Mouse (Mus musculus): ENCODE results near the gene Helz. TPM values are rescaled to one million over a fixed set of nuclear protein-coding genes. Genes with fewer than 3 reads are reported as not detected.

Gene Helz
- polyA plus RNA-seq, 1 experiment from 2014 or later, result 12.8 TPM

- ATAC-seq (no peak), DNase-seq (ENCODE audit: low spot score) (no peak)
- Histone ChIP-seq H3K4me1 (ENCODE audit: control insufficient read depth, insufficient read depth, low read length) (no peaks in the 10 kb centered on the region), H3K36me3 (ENCODE audit: control insufficient read depth, insufficient read depth, low read length) (peaks cover 42% of the 10 kb centered on the region), H3K27ac (ENCODE audit: low read depth, low read length) (no peak overlapping the region), H3K9me3 (replicated peaks; ENCODE audit: control insufficient read depth, low read length) (no peaks in the 10 kb centered on the region), H3K9ac (ENCODE audit: low read length) (no peak overlapping the region), H3K4me3 (ENCODE audit: low read depth, low read length) (no peak overlapping the region), H3K4me2 (ENCODE audit: low read length) (no peak overlapping the region), H3K27me3 (replicated peaks; ENCODE audit: control insufficient read depth, insufficient read depth, low read length) (no peaks in the 10 kb centered on the region)
- WGBS, result 97% methylated on average over 3 of the region's 3 CpGs
Measured at GRCm38 (mm10) chr11:107624661-107625060, 76.9 kb downstream of the Helz start.

GRCm38 (mm10) chr11:107625746-107626145, 78.0 kb downstream of the Helz start:
- Histone ChIP-seq H3K9ac (ENCODE audit: low read length) (no peak overlapping the region), H3K27ac (ENCODE audit: low read depth, low read length) (no peak overlapping the region), H3K4me2 (ENCODE audit: low read length) (no peak overlapping the region), H3K4me1 (ENCODE audit: control insufficient read depth, insufficient read depth, low read length) (no peaks in the 10 kb centered on the region), H3K9me3 (replicated peaks; ENCODE audit: control insufficient read depth, low read length) (no peaks in the 10 kb centered on the region), H3K36me3 (ENCODE audit: control insufficient read depth, insufficient read depth, low read length) (peaks cover 31% of the 10 kb centered on the region), H3K27me3 (replicated peaks; ENCODE audit: control insufficient read depth, insufficient read depth, low read length) (no peaks in the 10 kb centered on the region), H3K4me3 (ENCODE audit: low read depth, low read length) (no peak overlapping the region)
- DNase-seq (ENCODE audit: low spot score), result no peak
- no peak for ATAC-seq
- 85% methylated on average over 11 of the region's 11 CpGs for WGBS

- 34% methylated on average over 4 of the region's 4 CpGs for WGBS
- H3K9me3 ChIP-seq (replicated peaks; ENCODE audit: control insufficient read depth, low read length), result no peaks in the 10 kb centered on the region
- H3K4me2 ChIP-seq (ENCODE audit: low read length), result no peak overlapping the region
- H3K36me3 ChIP-seq (ENCODE audit: control insufficient read depth, insufficient read depth, low read length), result peaks cover 39% of the 10 kb centered on the region
- H3K4me3 ChIP-seq (ENCODE audit: low read depth, low read length), result no peak overlapping the region
- ATAC-seq, result peak; percentile 73
- peak; percentile 81 for DNase-seq (ENCODE audit: low spot score)
- H3K27me3 ChIP-seq (replicated peaks; ENCODE audit: control insufficient read depth, insufficient read depth, low read length), result no peaks in the 10 kb centered on the region
- H3K9ac ChIP-seq (ENCODE audit: low read length), result no peak overlapping the region
- H3K4me1 ChIP-seq (ENCODE audit: control insufficient read depth, insufficient read depth, low read length), result no peaks in the 10 kb centered on the region
- H3K27ac ChIP-seq (ENCODE audit: low read depth, low read length), result no peak overlapping the region
Measured at GRCm38 (mm10) chr11:107629504-107629903, 81.8 kb downstream of the Helz start.

- ATAC-seq, result no peak
- H3K27me3 ChIP-seq (replicated peaks; ENCODE audit: control insufficient read depth, insufficient read depth, low read length), result no peaks in the 10 kb centered on the region
Measured at GRCm38 (mm10) chr11:107629951-107630350, 82.2 kb downstream of the Helz start.

GRCm38 (mm10) chr11:107631124-107631523, 83.4 kb downstream of the Helz start:
- no peak for ATAC-seq
- WGBS, result 91% methylated on average over 7 of the region's 7 CpGs
- Histone ChIP-seq H3K27me3 (replicated peaks; ENCODE audit: control insufficient read depth, insufficient read depth, low read length) (no peaks in the 10 kb centered on the region), H3K36me3 (ENCODE audit: control insufficient read depth, insufficient read depth, low read length) (peaks cover 53% of the 10 kb centered on the region), H3K4me1 (ENCODE audit: control insufficient read depth, insufficient read depth, low read length) (no peaks in the 10 kb centered on the region), H3K9me3 (replicated peaks; ENCODE audit: control insufficient read depth, low read length) (no peaks in the 10 kb centered on the region), H3K27ac (ENCODE audit: low read depth, low read length) (no peak overlapping the region), H3K4me3 (ENCODE audit: low read depth, low read length) (no peak overlapping the region), H3K4me2 (ENCODE audit: low read length) (no peak overlapping the region), H3K9ac (ENCODE audit: low read length) (no peak overlapping the region)
- no peak for DNase-seq (ENCODE audit: low spot score)

More at GRCm38 (mm10) chr11:107629951-107630350, 82.2 kb downstream of the Helz start:
- Histone ChIP-seq H3K27ac (ENCODE audit: low read depth, low read length) (no peak overlapping the region), H3K36me3 (ENCODE audit: control insufficient read depth, insufficient read depth, low read length) (peaks cover 43% of the 10 kb centered on the region), H3K9ac (ENCODE audit: low read length) (no peak overlapping the region), H3K9me3 (replicated peaks; ENCODE audit: control insufficient read depth, low read length) (no peaks in the 10 kb centered on the region), H3K4me1 (ENCODE audit: control insufficient read depth, insufficient read depth, low read length) (no peaks in the 10 kb centered on the region), H3K4me3 (ENCODE audit: low read depth, low read length) (no peak overlapping the region), H3K4me2 (ENCODE audit: low read length) (no peak overlapping the region)
- WGBS, result 85% methylated on average over 8 of the region's 8 CpGs
- peak; percentile 11 for DNase-seq (ENCODE audit: low spot score)

- Histone ChIP-seq H3K4me3 (ENCODE audit: low read depth, low read length) (no peak overlapping the region), H3K4me1 (ENCODE audit: control insufficient read depth, insufficient read depth, low read length) (no peaks in the 10 kb centered on the region), H3K27me3 (replicated peaks; ENCODE audit: control insufficient read depth, insufficient read depth, low read length) (no peaks in the 10 kb centered on the region), H3K36me3 (ENCODE audit: control insufficient read depth, insufficient read depth, low read length) (peaks cover 66% of the 10 kb centered on the region), H3K4me2 (ENCODE audit: low read length) (no peak overlapping the region), H3K9me3 (replicated peaks; ENCODE audit: control insufficient read depth, low read length) (no peaks in the 10 kb centered on the region), H3K27ac (ENCODE audit: low read depth, low read length) (no peak overlapping the region), H3K9ac (ENCODE audit: low read length) (no peak overlapping the region)
- WGBS, result 88% methylated on average over 5 of the region's 5 CpGs
- ATAC-seq (no peak), DNase-seq (ENCODE audit: low spot score) (no peak)
Measured at GRCm38 (mm10) chr11:107633563-107634146, 85.9 kb downstream of the Helz start.

- Histone ChIP-seq H3K4me1 (ENCODE audit: control insufficient read depth, insufficient read depth, low read length) (no peaks in the 10 kb centered on the region), H3K9ac (ENCODE audit: low read length) (no peak overlapping the region), H3K4me3 (ENCODE audit: low read depth, low read length) (no peak overlapping the region), H3K9me3 (replicated peaks; ENCODE audit: control insufficient read depth, low read length) (no peaks in the 10 kb centered on the region), H3K36me3 (ENCODE audit: control insufficient read depth, insufficient read depth, low read length) (peaks cover 57% of the 10 kb centered on the region), H3K27ac (ENCODE audit: low read depth, low read length) (no peak overlapping the region), H3K4me2 (ENCODE audit: low read length) (no peak overlapping the region), H3K27me3 (replicated peaks; ENCODE audit: control insufficient read depth, insufficient read depth, low read length) (no peaks in the 10 kb centered on the region)
- DNase-seq (ENCODE audit: low spot score) (no peak), ATAC-seq (no peak)
- WGBS, result 89% methylated on average over 5 of the region's 5 CpGs
Measured at GRCm38 (mm10) chr11:107638137-107638536, 90.4 kb downstream of the Helz start.

- no peak overlapping the region for H3K4me2 ChIP-seq (ENCODE audit: low read length)
- H3K4me3 ChIP-seq (ENCODE audit: low read depth, low read length), result no peak overlapping the region
- no peaks in the 10 kb centered on the region for H3K4me1 ChIP-seq (ENCODE audit: control insufficient read depth, insufficient read depth, low read length)
- ATAC-seq, result no peak
- H3K36me3 ChIP-seq (ENCODE audit: control insufficient read depth, insufficient read depth, low read length), result peaks cover 59% of the 10 kb centered on the region
- no peak for DNase-seq (ENCODE audit: low spot score)
- no peaks in the 10 kb centered on the region for H3K9me3 ChIP-seq (replicated peaks; ENCODE audit: control insufficient read depth, low read length)
- no peaks in the 10 kb centered on the region for H3K27me3 ChIP-seq (replicated peaks; ENCODE audit: control insufficient read depth, insufficient read depth, low read length)
- no peak overlapping the region for H3K27ac ChIP-seq (ENCODE audit: low read depth, low read length)
- H3K9ac ChIP-seq (ENCODE audit: low read length), result no peak overlapping the region
- WGBS, result 91% methylated on average over 2 of the region's 2 CpGs
Measured at GRCm38 (mm10) chr11:107639657-107640056, 91.9 kb downstream of the Helz start.

- H3K27ac ChIP-seq (ENCODE audit: low read depth, low read length), result no peak overlapping the region
- 97% methylated on average over 4 of the region's 4 CpGs for WGBS
- no peak overlapping the region for H3K4me3 ChIP-seq (ENCODE audit: low read depth, low read length)
- no peak overlapping the region for H3K4me2 ChIP-seq (ENCODE audit: low read length)
- no peak overlapping the region for H3K9ac ChIP-seq (ENCODE audit: low read length)
- ATAC-seq (no peak), DNase-seq (ENCODE audit: low spot score) (no peak)
- no peaks in the 10 kb centered on the region for H3K9me3 ChIP-seq (replicated peaks; ENCODE audit: control insufficient read depth, low read length)
- peaks cover 46% of the 10 kb centered on the region for H3K36me3 ChIP-seq (ENCODE audit: control insufficient read depth, insufficient read depth, low read length)
- no peaks in the 10 kb centered on the region for H3K27me3 ChIP-seq (replicated peaks; ENCODE audit: control insufficient read depth, insufficient read depth, low read length)
- H3K4me1 ChIP-seq (ENCODE audit: control insufficient read depth, insufficient read depth, low read length), result no peaks in the 10 kb centered on the region
Measured at GRCm38 (mm10) chr11:107644461-107644860, 96.7 kb downstream of the Helz start.

Measured in forebrain, embryonic 14.5 days (tissue).